Mouse (Mus musculus) CH12.LX (cell line): ENCODE results near the gene Zfp810. TPM values are rescaled to one million over a fixed set of nuclear protein-coding genes. Genes with fewer than 3 reads are reported as not detected.
A peak's percentile ranks its signal among the peaks of the same experiment; 100 is the strongest.

Experiments
- DNase-seq: peaks from one replicate; pipeline ENCODE4 v3.0.0-alpha.2; 2013; ENCODE audit errors: extremely low read depth
- H3K27ac ChIP-seq: 2 replicates; pipeline ENCODE4 v1.5.1; 2012; ENCODE audit warnings: low read depth, mild to moderate bottlenecking, control low read depth, moderate library complexity; ENCODE audit not compliant: insufficient read depth
- H3K27me3 ChIP-seq: replicated peaks from 2 replicates; pipeline ENCODE3; 2012; ENCODE audit warnings: inconsistent platforms
- H3K36me3 ChIP-seq, 2 experiments: replicated peaks in 1 of 2; 2 replicates each; pipeline versions ENCODE3 to v1.6.1; 2012; ENCODE audit warnings: inconsistent platforms in 1 of 2, low read length in 1 of 2, mild to moderate bottlenecking in 1 of 2, mixed read lengths in 1 of 2, moderate library complexity in 1 of 2; ENCODE audit not compliant: control insufficient read depth in 1 of 2, insufficient read depth in 1 of 2
- H3K4me1 ChIP-seq, 2 experiments: 2 replicates each; pipeline ENCODE4 v1.6.1; 2012; ENCODE audit warnings: inconsistent platforms in 1 of 2, moderate library complexity in 1 of 2; ENCODE audit not compliant: insufficient read depth in 2 of 2, control insufficient read depth in 1 of 2
- H3K4me2 ChIP-seq: 2 replicates; pipeline ENCODE4 v1.6.1; 2012; ENCODE audit warnings: low read depth, mild to moderate bottlenecking, control low read depth; ENCODE audit not compliant: poor library complexity, insufficient read depth, severe bottlenecking
- H3K4me3 ChIP-seq, 3 experiments: fragments of 150-350 bp in 1 of 3; sonication (generic) in 1 of 3; replicated peaks in 1 of 3; 2 replicates each; pipeline versions ENCODE3 to v1.5.1; 2011 to 2012; ENCODE audit warnings: low read depth in 2 of 3, low read length in 2 of 3, mild to moderate bottlenecking in 2 of 3, moderate library complexity in 2 of 3, control low read depth in 1 of 3, improper control_type of control experiment in 1 of 3, inconsistent platforms in 1 of 3, mixed read lengths in 1 of 3; ENCODE audit not compliant: poor library complexity in 1 of 3
- H3K79me2 ChIP-seq: replicated peaks from 2 replicates; pipeline ENCODE4 v1.6.1; 2012; ENCODE audit warnings: mild to moderate bottlenecking, moderate library complexity; ENCODE audit not compliant: control insufficient read depth, poor library complexity, insufficient read depth, severe bottlenecking; ENCODE audit errors: extremely low read depth
- H3K9ac ChIP-seq: 2 replicates; pipeline ENCODE4 v1.6.1; 2012; ENCODE audit warnings: low read depth, mild to moderate bottlenecking, control low read depth, moderate library complexity; ENCODE audit not compliant: insufficient read depth
- H3K9me3 ChIP-seq: replicated peaks from 2 replicates; pipeline ENCODE3; 2012; ENCODE audit warnings: low read length, inconsistent platforms, mixed read lengths
- BHLHE40 ChIP-seq: IDR thresholded peaks from 2 replicates; pipeline ENCODE4 v1.6.1; 2011; ENCODE audit warnings: mild to moderate bottlenecking, low read depth, low read length, improper control_type of control experiment
- CTCF ChIP-seq, 2 experiments: IDR thresholded peaks in 1 of 2; conservative IDR thresholded peaks in 1 of 2; 2 replicates each; pipeline ENCODE4 v1.5.1; 2011 to 2012; ENCODE audit warnings: low read depth in 2 of 2, low read length in 2 of 2, improper control_type of control experiment in 1 of 2, inconsistent platforms in 1 of 2, mild to moderate bottlenecking in 1 of 2, moderate library complexity in 1 of 2
- ETS1 ChIP-seq: conservative IDR thresholded peaks from 2 replicates; pipeline ENCODE4 v1.6.1; 2012; ENCODE audit warnings: low read depth, mild to moderate bottlenecking, inconsistent platforms, low read length, improper control_type of control experiment, moderate library complexity
- HCFC1 ChIP-seq: IDR thresholded peaks from 2 replicates; pipeline ENCODE4 v1.6.1; 2012; ENCODE audit warnings: low read depth, mild to moderate bottlenecking, inconsistent platforms, low read length, improper control_type of control experiment
- JUND ChIP-seq: conservative IDR thresholded peaks from 2 replicates; pipeline ENCODE4 v1.6.1; 2011; ENCODE audit warnings: low read depth, low read length, improper control_type of control experiment
- MYC ChIP-seq: IDR thresholded peaks from 2 replicates; pipeline ENCODE4 v1.6.1; 2011; ENCODE audit warnings: low read depth, mild to moderate bottlenecking, improper control_type of control experiment, low read length
- RAD21 ChIP-seq: IDR thresholded peaks from 2 replicates; pipeline ENCODE4 v1.6.1; 2011; ENCODE audit warnings: low read depth, mild to moderate bottlenecking, low read length, improper control_type of control experiment, moderate library complexity
- RCOR1 ChIP-seq: conservative IDR thresholded peaks from 2 replicates; pipeline ENCODE4 v1.6.1; 2012; ENCODE audit warnings: low read depth, mild to moderate bottlenecking, inconsistent platforms, low read length, improper control_type of control experiment
- SMC3 ChIP-seq: IDR thresholded peaks from 2 replicates; pipeline ENCODE4 v1.6.1; 2011; ENCODE audit warnings: low read depth, low read length, improper control_type of control experiment
- TCF12 ChIP-seq: IDR thresholded peaks from 2 replicates; pipeline ENCODE4 v1.6.1; 2014; ENCODE audit warnings: low read depth, mild to moderate bottlenecking, inconsistent platforms, low read length, improper control_type of control experiment
- USF1 ChIP-seq: IDR thresholded peaks from 2 replicates; pipeline ENCODE4 v1.6.1; 2014; ENCODE audit warnings: low read depth, mild to moderate bottlenecking, inconsistent platforms, low read length, improper control_type of control experiment
- ZKSCAN1 ChIP-seq: IDR thresholded peaks from 2 replicates; pipeline ENCODE4 v1.6.1; 2012; ENCODE audit warnings: low read depth, inconsistent platforms, low read length, improper control_type of control experiment, borderline replicate concordance
- ZNF384 ChIP-seq: IDR thresholded peaks from 2 replicates; pipeline ENCODE4 v1.6.1; 2012; ENCODE audit warnings: low read depth, low read length, improper control_type of control experiment, inconsistent platforms
- dilution Hi-C: fragments of 300-500 bp; cut with MboI; formaldehyde crosslinking; loops from 2 replicates; pipeline ENCODE4 v1.14.3; 2020; ENCODE audit warnings: low sequenced_read_pairs; ENCODE audit not compliant: extremely low pct_unique_long_range_greater_than_20kb, extremely low pct_ligation_motif_present
- in situ Hi-C: fragments of 300-500 bp; cut with MboI; formaldehyde crosslinking; loops from 3 replicates; pipeline ENCODE4 v1.14.3; 2019; ENCODE audit warnings: low sequenced_read_pairs, low pct_ligation_motif_present, low pct_unique_long_range_greater_than_20kb, mixed read lengths
- polyA plus RNA-seq: library from polyadenylated mRNA; unstranded; fragments of >175 nt; gene quantifications from 2 replicates; pipeline ENCODE4 v1.2.1, GENCODE M21; 2012; ENCODE audit warnings: low read depth; ENCODE audit not compliant: insufficient read length
- total RNA-seq, 2 experiments: library from RNA; depleted of rRNA; stranded (reverse); fragments of 300-350 nt in 1 of 2; fragments of >200 nt in 1 of 2; gene quantifications; 2 replicates each; pipeline ENCODE4 v1.2.3; 2012 to 2014

Zfp810 gene
- total and polyA plus RNA-seq, 3 experiments: 4.3 to 7.5 (median 7.2) TPM

- no peak overlapping the region for H3K4me3 ChIP-seq
- TF ChIP-seq CTCF (conservative IDR thresholded peaks at IDR 0.05 in 1 of 2, IDR thresholded peaks at IDR 0.05 in 1 of 2; ENCODE audit: low read depth in 2 of 2, low read length in 2 of 2): peak in 1 of 2 experiments; percentile 49; a peak in 2 of 4 replicates
- peak; percentile 29 for TF ChIP-seq SMC3
- peak; percentile 7 for TF ChIP-seq RAD21
- no peak for TF ChIP-seq JUND
- peak; percentile 39 for DNase-seq
- in situ Hi-C loops: no loop called here
- peaks cover 12% of the 10 kb centered on the region for H3K9me3 ChIP-seq
- H3K27me3 ChIP-seq: no peaks in the 10 kb centered on the region
- H3K79me2 ChIP-seq: no peaks in the 10 kb centered on the region
- peaks cover 0 to 24% of the 10 kb centered on the region in 2 experiments; a peak in 2 of 4 replicates for H3K4me1 ChIP-seq
- H3K9ac ChIP-seq: no peak overlapping the region
- H3K36me3 ChIP-seq: peaks cover 14 to 46% of the 10 kb centered on the region in 2 experiments
- no peak overlapping the region for H3K4me2 ChIP-seq
- dilution Hi-C loops: no loop called here
- H3K27ac ChIP-seq: no peak overlapping the region
These were observed 20.3 kb upstream of the Zfp810 start for GRCm38 (mm10) chr9:22327475-22328387.

DNA sequence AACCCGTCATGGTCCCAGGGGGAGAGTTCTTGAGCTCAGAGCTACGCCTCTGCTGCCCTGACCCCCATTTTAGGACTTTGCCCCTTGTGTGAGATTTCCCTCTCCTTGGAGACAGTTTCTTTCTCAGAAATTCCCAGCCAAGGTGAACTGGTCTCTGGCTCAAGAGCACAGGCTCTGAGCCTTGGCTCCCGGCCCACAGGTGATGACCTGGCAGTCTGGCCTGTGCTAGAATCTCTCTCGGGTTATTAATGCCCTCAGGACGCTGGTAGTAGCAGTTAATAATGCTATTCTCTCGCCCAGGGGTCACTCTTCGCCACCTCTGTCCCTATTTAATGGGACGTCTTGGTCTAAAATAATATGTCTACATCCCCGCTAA, 19.6 kb upstream of the Zfp810 start:
- TF ChIP-seq MYC (no peak), RCOR1 (no peak), TCF12 (no peak), ZNF384 (no peak), ZKSCAN1 (no peak), ETS1 (no peak), BHLHE40 (no peak), USF1 (no peak), HCFC1 (no peak)
- peaks cover 10 to 39% of the 10 kb centered on the region in 2 experiments for H3K36me3 ChIP-seq

More for the DNA sequence above, 19.6 kb upstream of the Zfp810 start:
- dilution Hi-C loops: no loop called here
- no peak overlapping the region for H3K27ac ChIP-seq
- no peak overlapping the region for H3K4me2 ChIP-seq
- H3K79me2 ChIP-seq: no peaks in the 10 kb centered on the region
- in situ Hi-C loops: no loop called here
- no peaks in the 10 kb centered on the region for H3K27me3 ChIP-seq
- H3K9me3 ChIP-seq: peaks cover 12% of the 10 kb centered on the region
- H3K9ac ChIP-seq: no peak overlapping the region
- H3K4me1 ChIP-seq: peaks cover 0 to 30% of the 10 kb centered on the region in 2 experiments; a peak in 2 of 4 replicates
- DNase-seq: no peak
- no peak overlapping the region for H3K4me3 ChIP-seq
